Mouse (Mus musculus) bone marrow macrophage, adult 2 months (primary cell): Measurements from ENCODE around the gene Slc35f1. TPM values are rescaled to one million over a fixed set of nuclear protein-coding genes. Genes with fewer than 3 reads are reported as not detected.
"Not testable (repeated sequence)": the region's sequence is repeated elsewhere in the genome, so short reads cannot be mapped to it uniquely, and the experiment has no call there.

Experiments used
- H3K27ac ChIP-seq: 2 replicates; pipeline ENCODE4 v1.5.1; 2012; ENCODE audit warnings: low read depth, low read length; ENCODE audit not compliant: insufficient read depth
- H3K4me1 ChIP-seq: 2 replicates; pipeline ENCODE4 v1.6.1; 2012; ENCODE audit warnings: low read length; ENCODE audit not compliant: control insufficient read depth, insufficient read depth
- H3K4me3 ChIP-seq: 2 replicates; pipeline ENCODE4 v1.5.1; 2012; ENCODE audit warnings: mild to moderate bottlenecking, low read length, moderate library complexity; ENCODE audit not compliant: insufficient read depth
- CTCF ChIP-seq: IDR thresholded peaks from 2 replicates; pipeline ENCODE4 v1.5.1; 2012; ENCODE audit warnings: low read depth, mild to moderate bottlenecking, low read length, moderate library complexity
- POLR2A ChIP-seq: IDR thresholded peaks from 2 replicates; pipeline ENCODE4 v1.6.1; 2012; ENCODE audit warnings: mild to moderate bottlenecking, low read depth, low read length, borderline replicate concordance
- polyA plus RNA-seq: library from polyadenylated mRNA; stranded (reverse); fragments of >200 nt; gene quantifications from 2 replicates; pipeline ENCODE4 v1.2.4, GENCODE M21; 2012; ENCODE audit not compliant: missing spikeins, insufficient read depth, insufficient read length

The Slc35f1 gene
- polyA plus RNA-seq, 1 experiment, result not detected

DNA sequence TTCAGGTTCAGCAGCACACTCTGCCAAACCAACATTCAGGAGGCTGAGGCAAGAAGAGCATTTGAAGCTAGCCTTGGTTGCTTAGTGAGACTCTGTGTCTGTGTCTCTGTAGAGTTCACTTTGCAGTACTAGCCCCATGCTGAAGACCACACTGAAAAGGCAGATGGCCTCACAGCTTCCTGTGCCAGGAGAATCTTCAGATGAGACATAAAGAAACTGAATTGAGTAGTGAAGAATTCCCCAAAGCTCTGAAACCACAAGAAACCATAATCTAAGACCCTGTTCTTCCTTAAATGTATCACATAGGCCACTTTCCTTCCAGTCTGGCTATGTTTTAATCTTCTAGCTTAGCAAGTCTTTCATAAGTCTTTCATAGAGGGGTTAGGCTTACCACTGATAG lies 161.7 kb downstream of the Slc35f1 start:
- Histone ChIP-seq H3K4me3 (no peak overlapping the region), H3K4me1 (no peaks in the 10 kb centered on the region), H3K27ac (no peak overlapping the region)
- TF ChIP-seq POLR2A (no peak), CTCF (no peak)

- no peak overlapping the region for H3K4me3 ChIP-seq
- TF ChIP-seq CTCF, result no peak
- no peak for TF ChIP-seq POLR2A
- no peaks in the 10 kb centered on the region for H3K4me1 ChIP-seq
- no peak overlapping the region for H3K27ac ChIP-seq
These were observed 170.5 kb downstream of the Slc35f1 start for GRCm38 (mm10) chr10:52860851-52861250.

DNA sequence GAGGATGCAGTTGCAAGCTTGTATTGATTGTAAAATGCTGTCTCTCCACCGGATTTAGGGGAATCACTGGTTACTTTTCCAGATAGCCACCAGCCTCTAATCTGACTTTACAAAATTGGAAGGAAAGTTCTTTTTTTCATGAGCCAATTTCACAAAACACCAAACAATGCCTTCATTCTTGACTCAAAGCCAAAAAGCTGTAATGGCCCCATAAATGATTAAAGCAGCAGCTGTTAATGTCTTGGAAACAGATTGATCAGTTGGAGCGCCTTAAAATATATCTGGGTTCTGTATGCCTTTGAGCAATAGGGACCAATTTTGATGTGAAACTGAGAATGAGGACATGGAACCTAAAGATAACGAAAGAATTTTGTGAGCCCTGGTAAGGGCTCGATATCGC lies 174.6 kb downstream of the Slc35f1 start:
- H3K27ac ChIP-seq, result no peak overlapping the region
- no peaks in the 10 kb centered on the region for H3K4me1 ChIP-seq
- no peak overlapping the region for H3K4me3 ChIP-seq
- TF ChIP-seq POLR2A (no peak), CTCF (no peak)

- Histone ChIP-seq H3K27ac (no peak overlapping the region), H3K4me3 (no peak overlapping the region), H3K4me1 (no peaks in the 10 kb centered on the region)
- TF ChIP-seq CTCF, result no peak
- no peak for TF ChIP-seq POLR2A
These were observed 180.8 kb downstream of the Slc35f1 start for GRCm38 (mm10) chr10:52871110-52871509.

DNA sequence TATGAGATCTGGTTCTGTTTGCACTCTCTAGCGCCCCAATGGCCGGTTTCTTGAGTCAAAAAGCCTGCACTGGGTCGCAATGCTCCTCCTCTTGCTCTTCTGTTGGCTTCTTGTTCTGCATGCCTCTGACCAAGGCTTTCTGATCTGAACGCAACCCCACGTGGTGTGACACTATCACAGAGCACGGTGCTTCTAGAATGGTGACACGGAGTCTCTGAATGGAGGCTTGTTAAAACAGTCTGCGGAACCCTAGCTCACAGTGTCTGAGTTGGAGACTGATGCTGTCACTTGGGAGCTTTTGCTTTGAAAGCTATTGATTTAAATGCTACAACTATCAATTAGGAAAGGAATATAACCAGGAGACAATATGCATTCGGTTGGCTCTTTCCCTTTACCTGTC lies 183.8 kb downstream of the Slc35f1 start:
- TF ChIP-seq CTCF (no peak), POLR2A (no peak)
- Histone ChIP-seq H3K4me3 (no peak overlapping the region), H3K4me1 (no peaks in the 10 kb centered on the region), H3K27ac (no peak overlapping the region)

DNA sequence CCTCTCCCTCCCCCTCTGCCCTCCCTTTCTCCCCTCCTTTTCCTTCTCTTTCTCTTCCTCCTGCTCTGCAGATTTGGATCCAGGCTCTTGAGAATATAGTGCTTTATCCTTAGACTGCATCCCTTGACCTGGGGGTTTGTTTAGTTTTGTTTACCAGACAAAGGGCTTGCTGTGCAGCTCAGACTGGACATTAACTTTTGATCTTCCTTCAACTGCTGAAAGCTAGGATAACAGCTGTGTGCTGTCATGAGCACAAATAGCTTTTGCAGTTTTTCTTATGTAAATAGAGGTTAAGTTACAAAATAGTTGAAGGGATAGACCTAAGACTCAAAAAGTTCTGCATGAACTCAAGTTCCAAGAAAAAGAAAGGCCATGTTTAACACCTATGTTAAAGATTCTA lies 184.4 kb downstream of the Slc35f1 start:
- TF ChIP-seq POLR2A (no peak), CTCF (no peak)
- H3K4me3 ChIP-seq, result no peak overlapping the region
- no peak overlapping the region for H3K27ac ChIP-seq
- no peaks in the 10 kb centered on the region for H3K4me1 ChIP-seq

GRCm38 (mm10) chr10:52877263-52878021 lies 187.1 kb downstream of the Slc35f1 start:
- TF ChIP-seq CTCF (no peak), POLR2A (no peak)
- Histone ChIP-seq H3K4me1 (no peaks in the 10 kb centered on the region), H3K4me3 (no peak overlapping the region), H3K27ac (no peak overlapping the region)

DNA sequence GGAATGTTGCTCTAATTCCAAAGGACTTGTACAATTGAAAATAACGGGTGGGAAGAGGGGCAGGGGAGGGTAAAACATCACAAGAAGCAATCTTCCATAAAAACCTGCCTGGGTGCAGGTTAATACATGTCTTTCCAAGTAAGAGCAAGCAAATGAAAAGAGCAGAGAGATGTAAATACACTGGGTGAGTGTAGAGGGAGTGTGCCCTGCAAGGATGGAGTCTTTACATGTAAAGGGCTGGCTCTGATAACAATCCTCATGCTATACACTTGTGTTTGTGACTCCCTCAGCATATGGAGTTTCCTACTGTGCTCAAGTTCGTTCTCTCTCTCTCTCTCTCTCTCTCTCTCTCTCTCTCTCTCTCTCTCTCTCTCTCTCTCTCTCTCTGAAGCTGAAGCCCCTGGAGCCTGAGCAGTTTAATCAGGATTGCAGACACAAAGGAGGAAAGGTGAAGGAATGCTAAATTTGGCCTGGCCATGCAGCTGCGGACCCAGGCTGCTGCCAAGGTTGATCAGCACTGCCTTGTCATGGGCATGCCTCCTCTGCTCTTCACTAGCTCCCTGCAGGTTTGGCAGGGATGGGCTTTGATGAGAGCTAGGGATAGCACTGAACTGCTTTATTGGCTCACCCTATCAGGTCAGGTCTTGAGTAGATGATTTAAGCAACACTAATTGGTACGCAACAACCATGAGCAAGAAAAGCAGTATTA lies 187.9 kb downstream of the Slc35f1 start:
- Histone ChIP-seq H3K4me3 (no peak overlapping the region), H3K4me1 (peaks cover under 1% of the 10 kb centered on the region), H3K27ac (no peak overlapping the region)
- TF ChIP-seq CTCF (no peak), POLR2A (no peak)

GRCm38 (mm10) chr10:52896724-52897123 lies 206.4 kb downstream of the Slc35f1 start:
- not testable (repeated sequence) for H3K27ac ChIP-seq, H3K4me1 ChIP-seq, H3K4me3 ChIP-seq

- Histone ChIP-seq H3K4me1 (no peaks in the 10 kb centered on the region), H3K4me3 (no peak overlapping the region), H3K27ac (no peak overlapping the region)
- TF ChIP-seq POLR2A (no peak), CTCF (no peak)
These were observed 214.6 kb downstream of the Slc35f1 start for GRCm38 (mm10) chr10:52904914-52905313.

GRCm38 (mm10) chr10:52911762-52912161 lies 221.4 kb downstream of the Slc35f1 start:
- TF ChIP-seq CTCF, result no peak
- TF ChIP-seq POLR2A, result no peak
- H3K4me1 ChIP-seq, result no peaks in the 10 kb centered on the region
- H3K27ac ChIP-seq, result no peak overlapping the region
- H3K4me3 ChIP-seq, result no peak overlapping the region
